Mouse (Mus musculus): ENCODE measurements around the gene Rnf130. TPM values are rescaled to one million over a fixed set of nuclear protein-coding genes. Genes with fewer than 3 reads are reported as not detected.

The Rnf130 gene
- 66.1 and 69.4 TPM in 2 replicates for polyA plus RNA-seq (2012)

DNA sequence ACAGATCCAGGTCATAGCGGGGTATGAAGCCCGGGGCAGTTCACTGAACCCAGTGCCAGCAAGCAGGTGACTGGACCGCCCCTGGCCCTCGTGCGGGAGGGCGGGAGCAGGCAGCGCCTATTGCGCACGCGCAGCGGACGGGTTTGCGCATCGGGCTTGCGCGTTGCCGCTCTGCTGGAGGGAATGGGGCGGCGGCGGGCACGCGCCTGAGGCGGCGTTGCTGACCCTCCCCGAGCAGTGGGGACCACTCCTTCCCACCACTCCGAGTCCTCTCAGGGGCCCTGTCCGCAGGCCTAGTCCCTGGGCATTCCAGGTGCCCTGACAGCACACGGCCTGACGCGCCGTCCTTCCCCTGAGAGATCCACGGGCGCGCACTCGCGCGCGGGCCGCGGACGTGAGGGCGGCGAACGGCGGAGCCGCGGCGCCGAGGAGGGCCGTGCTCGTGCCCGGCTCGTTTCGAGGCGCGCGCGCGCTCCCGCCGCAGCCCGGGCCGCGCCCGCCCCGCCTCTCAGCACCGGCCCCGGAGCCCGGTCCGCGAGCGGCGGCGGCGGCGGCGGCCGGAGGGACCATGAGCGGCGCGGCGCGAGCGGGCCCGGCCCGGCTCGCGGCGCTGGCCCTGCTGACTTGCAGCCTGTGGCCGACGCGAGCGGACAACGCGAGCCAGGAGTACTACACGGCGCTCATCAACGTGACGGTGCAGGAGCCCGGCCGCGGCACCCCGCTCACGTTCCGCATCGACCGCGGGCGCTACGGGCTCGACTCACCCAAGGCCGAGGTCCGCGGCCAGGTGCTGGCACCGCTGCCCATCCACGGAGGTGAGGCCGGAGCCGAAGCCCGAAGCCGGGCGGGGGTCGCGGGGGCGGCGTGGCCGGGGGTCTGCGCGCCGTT is at the start of gene Rnf130:
Gene Rnf130, plus strand, starts transcription at position 514 of the 888 bp plus-strand sequence.

DNA sequence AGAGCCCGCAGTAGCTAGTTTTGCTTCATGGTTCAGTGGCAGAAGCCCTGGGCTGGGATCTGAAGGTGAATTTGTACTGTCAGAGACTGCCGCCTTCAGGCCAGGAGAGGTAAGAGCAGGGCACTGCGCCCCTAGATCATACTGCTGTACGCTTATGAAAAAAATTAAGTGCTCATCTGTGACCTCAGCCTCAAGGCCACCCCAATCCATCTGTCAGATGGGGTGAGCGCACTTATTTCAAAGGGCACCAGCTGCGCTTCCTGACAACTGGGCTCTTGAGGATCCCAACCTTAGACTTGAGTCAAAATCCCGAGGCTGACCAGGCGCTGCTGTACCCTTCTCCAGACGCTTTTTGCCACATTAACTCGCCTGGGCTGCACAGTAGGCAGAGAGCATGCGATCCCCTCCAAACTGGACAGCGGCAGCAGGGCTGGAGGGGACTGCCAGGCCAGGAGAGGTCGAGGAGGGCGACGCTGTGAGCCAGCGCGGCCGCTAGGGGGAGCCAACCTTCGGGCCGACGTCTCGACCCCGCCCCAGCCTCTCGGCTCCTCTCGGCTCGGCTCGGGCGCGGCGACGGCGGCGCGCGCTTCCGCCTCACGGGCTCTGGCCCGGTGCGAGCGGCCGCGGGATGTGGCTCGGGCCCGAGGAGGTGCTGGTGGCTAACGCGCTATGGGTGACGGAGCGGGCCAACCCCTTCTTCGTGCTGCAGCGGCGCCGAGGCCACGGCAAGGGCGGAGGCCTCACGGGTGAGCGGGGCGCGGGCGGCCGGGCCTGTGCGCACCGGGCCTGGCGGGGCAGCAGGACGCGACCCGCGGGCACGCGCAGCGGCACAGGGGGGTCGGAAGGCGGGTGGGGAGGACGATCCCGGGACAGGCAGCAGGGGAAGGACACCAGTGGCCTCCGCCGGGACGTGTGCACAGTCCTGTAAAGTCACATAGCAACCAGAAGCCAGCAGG is 105.9 kb downstream of the Rnf130 start, which contains the start of gene Tbc1d9b:
Gene Tbc1d9b, plus strand, starts transcription at position 586 of the 956 bp plus-strand sequence.

Other genes starting within 250 kb of the Rnf130 start
- gene Gfpt2, start 231.2 kb upstream of the Rnf130 start, polyA plus RNA-seq (2012): 0.10 and 0.13 TPM in 2 replicates
- gene Mapk9, start 178.6 kb upstream of the Rnf130 start, polyA plus RNA-seq (2012): 9.4 and 11.7 TPM in 2 replicates
- gene Rasgef1c, start 123.5 kb upstream of the Rnf130 start, polyA plus RNA-seq (2012): 0.28 and 0.48 TPM in 2 replicates
- gene Tbc1d9b, start 106.0 kb downstream of the Rnf130 start, polyA plus RNA-seq (2012): 87.5 and 102 TPM in 2 replicates
- 6.4 and 6.7 TPM in 2 replicates for gene Mrnip, start 149.1 kb downstream of the Rnf130 start, polyA plus RNA-seq (2012)
- gene Sqstm1, start 185.5 kb downstream of the Rnf130 start, polyA plus RNA-seq (2012): 206 and 241 TPM in 2 replicates
- 137 and 156 TPM in 2 replicates for gene Mgat4b, start 185.5 kb downstream of the Rnf130 start, polyA plus RNA-seq (2012)
- gene Ltc4s, start 213.3 kb downstream of the Rnf130 start, polyA plus RNA-seq (2012): 5.5 and 12.0 TPM in 2 replicates